Mouse (Mus musculus) testis, adult 2 months (tissue): ENCODE data around the gene Recql5.

Experiments
- CTCF ChIP-seq: fragments of 200-500 bp; IDR thresholded peaks from 2 replicates; pipeline ENCODE4 v1.5.1; 2012; ENCODE audit warnings: low read depth, mild to moderate bottlenecking, inconsistent platforms, low read length, moderate library complexity; ENCODE audit not compliant: control insufficient read depth, insufficient read depth, insufficient replicate concordance
- POLR2A ChIP-seq: fragments of 200-500 bp; IDR thresholded peaks from 2 replicates; pipeline ENCODE4 v1.6.1; 2012; ENCODE audit warnings: low read depth, mild to moderate bottlenecking, inconsistent platforms, low read length, moderate library complexity; ENCODE audit not compliant: control insufficient read depth

DNA sequence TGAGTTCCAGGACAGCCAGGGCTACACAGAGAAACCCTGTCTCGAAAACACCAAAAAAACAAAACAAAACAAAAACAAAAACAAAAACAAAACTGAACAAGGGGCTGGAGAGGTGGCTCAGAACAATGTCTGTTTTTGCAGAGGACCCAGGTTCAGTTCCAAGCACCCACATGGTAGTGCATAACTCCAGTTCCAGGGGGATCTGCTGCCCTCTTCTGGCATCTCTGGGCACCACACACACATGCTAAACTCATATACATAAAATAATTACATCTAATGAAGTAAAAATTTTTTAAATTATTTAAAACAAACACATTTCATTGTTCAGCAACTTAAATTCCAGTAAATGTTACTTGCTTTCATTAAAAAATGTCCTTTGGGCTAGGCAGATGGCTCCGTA, 87.5 kb downstream of the Recql5 start:
- no peak for TF ChIP-seq CTCF
- TF ChIP-seq POLR2A, result no peak
